Mouse (Mus musculus): ENCODE measurements around the gene Tmem202. TPM values are rescaled to one million over a fixed set of nuclear protein-coding genes. Genes with fewer than 3 reads are reported as not detected.

Tmem202 gene
- polyA plus RNA-seq, 1 experiment from 2014 or later: not detected

DNA sequence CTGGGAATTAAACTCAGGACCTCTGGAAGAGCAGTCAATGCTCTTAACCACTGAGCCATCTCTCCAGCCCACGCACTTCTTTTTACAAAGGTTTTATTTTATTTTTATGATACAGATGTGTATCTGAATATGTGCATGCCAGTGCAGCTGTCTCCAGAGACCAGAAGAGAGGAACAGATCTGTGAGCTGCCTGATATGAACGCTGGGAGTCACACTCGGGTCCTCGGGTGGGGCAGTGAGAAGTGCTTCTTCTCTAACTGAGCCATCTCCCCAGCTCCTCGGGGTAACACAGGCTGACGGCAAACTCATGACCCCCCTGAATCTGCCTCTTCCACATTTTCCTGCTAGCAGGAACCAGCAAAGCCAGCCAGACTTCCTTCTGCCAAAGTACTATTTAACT, 12.9 kb downstream of the Tmem202 start:
- WGBS: 83% methylated on average over 6 of the region's 6 CpGs
- H3K27me3 ChIP-seq (ENCODE audit: low read depth, poor library complexity, severe bottlenecking): no peaks in the 10 kb centered on the region
- H3K9me3 ChIP-seq (replicated peaks): no peaks in the 10 kb centered on the region
- H3K36me3 ChIP-seq: no peaks in the 10 kb centered on the region
- no peaks in the 10 kb centered on the region for H3K4me1 ChIP-seq
- DNase-seq (ENCODE audit: low spot score): no peak
- no peak overlapping the region for H3K27ac ChIP-seq
- no peak overlapping the region for H3K4me3 ChIP-seq

DNA sequence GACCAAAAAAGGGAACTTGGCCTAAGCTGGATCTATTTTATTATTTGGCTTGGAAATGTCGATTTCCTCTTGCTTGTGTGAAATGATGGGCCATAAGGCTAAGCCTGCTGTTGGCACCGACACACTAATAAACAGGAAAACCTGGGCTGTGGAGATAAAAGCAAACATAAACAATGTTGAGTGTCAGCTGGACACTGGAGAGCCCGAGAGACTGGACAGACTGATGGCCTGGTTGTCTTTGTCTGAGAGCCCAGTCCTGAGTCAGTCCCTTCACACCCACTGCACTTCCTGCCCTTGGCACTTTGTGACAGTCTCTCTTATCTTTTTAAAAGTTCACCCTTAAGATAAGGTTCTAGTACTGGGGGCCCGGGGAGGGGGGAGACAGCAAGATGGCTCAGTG, 16.7 kb downstream of the Tmem202 start:
- Histone ChIP-seq H3K4me1 (peaks cover 2% of the 10 kb centered on the region; the same call in 1 of the 2 replicates), H3K27ac (no peak overlapping the region), H3K36me3 (no peaks in the 10 kb centered on the region), H3K27me3 (ENCODE audit: low read depth, poor library complexity, severe bottlenecking) (no peaks in the 10 kb centered on the region), H3K9me3 (replicated peaks) (no peaks in the 10 kb centered on the region), H3K4me3 (no peak overlapping the region)
- DNase-seq (ENCODE audit: low spot score): no peak
- WGBS: 64% methylated on average over 4 of the region's 4 CpGs

DNA sequence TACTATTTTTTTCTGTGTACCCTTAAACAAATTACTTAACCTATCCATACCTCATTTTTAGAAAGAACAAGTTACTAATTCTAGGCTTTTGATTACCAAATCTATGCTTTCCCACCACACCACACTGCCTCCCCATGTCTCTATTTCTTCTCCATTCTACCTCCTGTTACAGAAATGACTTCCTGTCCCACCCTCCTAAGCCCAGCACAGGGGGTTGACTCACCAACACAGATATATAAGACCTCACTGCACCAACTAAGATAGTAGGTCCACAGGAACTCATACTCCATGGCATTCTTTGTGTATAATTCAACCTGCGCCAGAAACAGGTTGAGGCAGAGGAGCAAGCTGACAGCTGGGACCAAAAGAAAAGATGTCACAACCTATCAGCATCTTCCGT, 20.3 kb downstream of the Tmem202 start:
- H3K36me3 ChIP-seq: no peaks in the 10 kb centered on the region
- no peak for DNase-seq (ENCODE audit: low spot score)
- H3K27me3 ChIP-seq (ENCODE audit: low read depth, poor library complexity, severe bottlenecking): no peaks in the 10 kb centered on the region
- H3K4me1 ChIP-seq: peaks cover 13% of the 10 kb centered on the region
- WGBS: 81% methylated on average over 2 of the region's 2 CpGs
- no peak overlapping the region for H3K27ac ChIP-seq
- H3K4me3 ChIP-seq: no peak overlapping the region
- no peaks in the 10 kb centered on the region for H3K9me3 ChIP-seq (replicated peaks)

GRCm38 (mm10) chr9:59518976-59519375, 20.7 kb downstream of the Tmem202 start:
- Histone ChIP-seq H3K9me3 (replicated peaks) (no peaks in the 10 kb centered on the region), H3K4me3 (no peak overlapping the region), H3K36me3 (no peaks in the 10 kb centered on the region), H3K27ac (no peak overlapping the region), H3K27me3 (ENCODE audit: low read depth, poor library complexity, severe bottlenecking) (no peaks in the 10 kb centered on the region), H3K4me1 (peaks cover 13% of the 10 kb centered on the region)
- WGBS: 93% methylated on average over 5 of the region's 5 CpGs
- DNase-seq (ENCODE audit: low spot score): no peak

DNA sequence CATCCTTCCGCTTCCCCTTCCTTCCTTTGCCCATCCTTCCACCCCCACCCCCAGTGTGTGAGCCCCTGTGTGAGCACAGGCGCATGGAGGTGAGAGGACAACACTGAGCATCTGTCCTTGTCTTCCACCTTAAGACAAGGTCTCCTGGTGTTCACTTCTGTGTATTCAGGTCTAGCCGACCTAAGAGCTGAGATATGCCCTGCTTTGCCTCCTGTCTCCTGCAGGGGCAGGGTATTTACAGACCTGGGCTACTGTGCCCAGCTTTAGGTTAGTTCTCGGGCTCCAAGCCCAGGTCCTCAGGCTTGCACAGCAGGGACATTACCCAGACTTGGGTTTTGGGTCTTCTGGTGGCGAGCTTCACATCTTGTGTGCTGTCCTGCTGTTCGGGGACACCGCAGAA, 22.5 kb downstream of the Tmem202 start:
- H3K9me3 ChIP-seq (replicated peaks): no peaks in the 10 kb centered on the region
- H3K4me3 ChIP-seq: no peak overlapping the region

GRCm38 (mm10) chr9:59515069-59515468, 24.6 kb downstream of the Tmem202 start:
- Histone ChIP-seq H3K27ac (no peak overlapping the region), H3K27me3 (ENCODE audit: low read depth, poor library complexity, severe bottlenecking) (no peaks in the 10 kb centered on the region), H3K4me3 (no peak overlapping the region), H3K4me1 (peaks cover 13% of the 10 kb centered on the region), H3K36me3 (no peaks in the 10 kb centered on the region), H3K9me3 (replicated peaks) (no peaks in the 10 kb centered on the region)
- WGBS: 66% methylated on average over 3 of the region's 3 CpGs
- DNase-seq (ENCODE audit: low spot score): no peak

More for the DNA sequence above, 22.5 kb downstream of the Tmem202 start:
- peak overlapping the region; percentile 40; the same call in 1 of the 2 replicates for H3K27ac ChIP-seq
- peaks cover 13% of the 10 kb centered on the region for H3K4me1 ChIP-seq
- 49% methylated on average over 7 of the region's 7 CpGs for WGBS
- DNase-seq (ENCODE audit: low spot score): peak; percentile 34
- H3K36me3 ChIP-seq: no peaks in the 10 kb centered on the region
- no peaks in the 10 kb centered on the region for H3K27me3 ChIP-seq (ENCODE audit: low read depth, poor library complexity, severe bottlenecking)

GRCm38 (mm10) chr9:59512381-59512780, 27.3 kb downstream of the Tmem202 start:
- no peak for DNase-seq (ENCODE audit: low spot score)
- Histone ChIP-seq H3K36me3 (no peaks in the 10 kb centered on the region), H3K27me3 (ENCODE audit: low read depth, poor library complexity, severe bottlenecking) (no peaks in the 10 kb centered on the region), H3K27ac (no peak overlapping the region), H3K9me3 (replicated peaks) (no peaks in the 10 kb centered on the region), H3K4me3 (no peak overlapping the region), H3K4me1 (peaks cover 10% of the 10 kb centered on the region)
- 51% methylated on average over 4 of the region's 4 CpGs for WGBS

DNA sequence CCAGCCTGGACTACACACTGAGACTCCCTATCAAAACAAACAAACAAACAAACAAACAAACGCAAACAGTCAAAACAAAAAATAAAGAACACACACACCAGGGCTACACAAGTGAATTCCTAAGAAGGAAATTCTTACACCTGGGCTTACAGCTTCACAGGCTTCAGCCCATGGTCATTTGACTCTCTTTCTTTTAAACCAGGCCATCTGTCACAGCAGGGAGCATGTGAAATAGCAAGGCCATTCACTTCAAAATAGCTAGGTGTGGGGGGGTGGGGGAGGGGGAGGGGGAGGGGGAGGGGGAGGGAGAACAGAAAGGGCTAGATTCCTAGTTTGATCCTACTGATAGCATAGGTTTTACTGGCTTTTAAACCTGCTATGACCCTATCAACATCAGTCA, 31.5 kb downstream of the Tmem202 start:
- 51% methylated on average over 1 of the region's 1 CpGs for WGBS
- no peak for DNase-seq (ENCODE audit: low spot score)
- Histone ChIP-seq H3K4me3 (no peak overlapping the region), H3K36me3 (no peaks in the 10 kb centered on the region), H3K27me3 (ENCODE audit: low read depth, poor library complexity, severe bottlenecking) (no peaks in the 10 kb centered on the region), H3K4me1 (0 out of 2 replicates have a peak, but pooled peaks cover 3% of the 10 kb centered on the region), H3K9me3 (replicated peaks) (no peaks in the 10 kb centered on the region), H3K27ac (no peak overlapping the region)

- Histone ChIP-seq H3K36me3 (peaks cover 7% of the 10 kb centered on the region), H3K27me3 (ENCODE audit: low read depth, poor library complexity, severe bottlenecking) (no peaks in the 10 kb centered on the region), H3K27ac (peak overlapping the region; percentile 100), H3K9me3 (replicated peaks) (no peaks in the 10 kb centered on the region), H3K4me3 (peak overlapping the region; percentile 100), H3K4me1 (peaks cover 15% of the 10 kb centered on the region)
- DNase-seq (ENCODE audit: low spot score): no peak
These were observed 52.3 kb downstream of the Tmem202 start for GRCm38 (mm10) chr9:59487331-59487730.

- peaks cover 8% of the 10 kb centered on the region for H3K36me3 ChIP-seq
- peak within 1 kb of the TSS; percentile 100 for H3K4me3 ChIP-seq
- H3K27me3 ChIP-seq (ENCODE audit: low read depth, poor library complexity, severe bottlenecking): no peaks in the 10 kb centered on the region
- H3K27ac ChIP-seq: peak within 1 kb of the TSS; percentile 100
- H3K4me1 ChIP-seq: peaks cover 15% of the 10 kb centered on the region
- WGBS: under 1% methylated on average over 56 of the region's 56 CpGs
- DNase-seq (ENCODE audit: low spot score): peak; percentile 99
- no peaks in the 10 kb centered on the region for H3K9me3 ChIP-seq (replicated peaks)
These were observed 53.0 kb downstream of the Tmem202 start, which contains the start of gene Arih1 for GRCm38 (mm10) chr9:59486549-59487065. TSS of gene Arih1 (minus strand) at chr9:59486618.

GRCm38 (mm10) chr9:59486076-59486518, 53.5 kb downstream of the Tmem202 start:
- Histone ChIP-seq H3K27ac (peak overlapping the region; percentile 100), H3K9me3 (replicated peaks) (no peaks in the 10 kb centered on the region), H3K27me3 (ENCODE audit: low read depth, poor library complexity, severe bottlenecking) (no peaks in the 10 kb centered on the region), H3K4me3 (peak overlapping the region; percentile 100), H3K4me1 (peaks cover 15% of the 10 kb centered on the region), H3K36me3 (peaks cover 8% of the 10 kb centered on the region)
- WGBS: under 1% methylated on average over 71 of the region's 71 CpGs
- no peak for DNase-seq (ENCODE audit: low spot score)

GRCm38 (mm10) chr9:59485511-59486075, 54.1 kb downstream of the Tmem202 start:
- no peaks in the 10 kb centered on the region for H3K27me3 ChIP-seq (ENCODE audit: low read depth, poor library complexity, severe bottlenecking)
- DNase-seq (ENCODE audit: low spot score): peak; percentile 75
- H3K27ac ChIP-seq: peak overlapping the region; percentile 100
- 0% methylated on average over 34 of the region's 34 CpGs for WGBS
- H3K4me1 ChIP-seq: peaks cover 15% of the 10 kb centered on the region
- H3K4me3 ChIP-seq: peak overlapping the region; percentile 100
- peaks cover 11% of the 10 kb centered on the region for H3K36me3 ChIP-seq
- no peaks in the 10 kb centered on the region for H3K9me3 ChIP-seq (replicated peaks)

DNA sequence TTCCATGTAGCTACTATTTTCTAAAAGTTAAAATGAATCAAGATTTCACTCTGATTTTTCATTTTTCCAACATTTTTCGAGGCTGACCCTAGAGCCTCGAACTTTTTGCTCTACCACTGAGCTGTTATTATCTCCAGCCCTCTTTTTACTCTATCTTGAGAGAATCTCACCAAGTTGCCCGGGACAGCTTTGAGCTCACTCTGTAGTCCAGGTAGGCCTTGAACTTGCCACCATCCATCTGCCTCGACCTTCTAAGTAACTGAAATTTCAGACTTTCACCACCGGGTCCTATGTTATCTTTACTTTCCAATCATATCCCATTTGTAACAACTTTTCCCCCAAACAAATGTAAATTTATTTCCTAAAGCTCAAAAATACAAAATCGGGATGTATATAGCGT, 54.9 kb downstream of the Tmem202 start:
- 25% methylated on average over 7 of the region's 7 CpGs for WGBS
- Histone ChIP-seq H3K36me3 (peaks cover 14% of the 10 kb centered on the region), H3K27me3 (ENCODE audit: low read depth, poor library complexity, severe bottlenecking) (no peaks in the 10 kb centered on the region), H3K4me1 (peaks cover 18% of the 10 kb centered on the region), H3K9me3 (replicated peaks) (no peaks in the 10 kb centered on the region), H3K27ac (no peak overlapping the region), H3K4me3 (peak overlapping the region; percentile 100)
- no peak for DNase-seq (ENCODE audit: low spot score)

Measured in limb, embryonic 10.5 days (tissue).